Mouse (Mus musculus) T-helper 2 cell (primary cell): ENCODE measurements at regions not wholly inside any gene's neighbourhood (a gene's known extent, or its start where the extent isn't known, plus 50 kb on each side); places are given as distances from the start of the nearest gene placed in this dataset.

ENCODE experiments used
- in situ Hi-C: fragments of 300-600 bp; cut with MboI, MseI; formaldehyde crosslinking; loops from one replicate; pipeline ENCODE4 v1.15.1; 2025; ENCODE audit warnings: high pct_unique_total_duplicates

GRCm38 (mm10) chr15:3699234-3699814 lies 116.0 kb upstream of the Ghr start:
- in situ Hi-C loops = loop anchor here (25.0 kb wide), 1 partner anchor 788 kb away; no protein-coding TSS in a partner anchor

- in situ Hi-C loops = loop anchor here (25.0 kb wide), 1 partner anchor 802 kb away; no protein-coding TSS in a partner anchor
These were observed 102.0 kb upstream of the Ghr start for GRCm38 (mm10) chr15:3685254-3685653.

- in situ Hi-C loops = loop anchor here (25.0 kb wide), 1 partner anchor 810 kb away; no protein-coding TSS in a partner anchor
These were observed 93.7 kb upstream of the Ghr start for GRCm38 (mm10) chr15:3677026-3677425.

GRCm38 (mm10) chr15:3672586-3672985 lies 89.3 kb upstream of the Ghr start:
- in situ Hi-C loops = no loop called here

- in situ Hi-C loops = no loop called here
These were observed 87.9 kb upstream of the Ghr start for GRCm38 (mm10) chr15:3671169-3671568.

GRCm38 (mm10) chr15:3669411-3669810 lies 86.1 kb upstream of the Ghr start:
- in situ Hi-C loops = no loop called here

- in situ Hi-C loops = no loop called here
These were observed 85.6 kb upstream of the Ghr start for GRCm38 (mm10) chr15:3668863-3669262.

- in situ Hi-C loops = no loop called here
These were observed 65.4 kb upstream of the Ghr start for GRCm38 (mm10) chr15:3648741-3649140.

- in situ Hi-C loops = no loop called here
These were observed 56.8 kb upstream of the Ghr start for GRCm38 (mm10) chr15:3640091-3640490.
